Mouse (Mus musculus): ENCODE data around the gene Scgb2b2. TPM values are rescaled to one million over a fixed set of nuclear protein-coding genes. Genes with fewer than 3 reads are reported as not detected.

Scgb2b2 gene
- total RNA-seq (2021) = not detected
- long read RNA-seq, experiment 1 = 0 reads
- long read RNA-seq, experiment 2 = 0 reads

GRCm38 (mm10) chr7:31290208-31290607 is at the start of gene Scgb2b2:
Gene Scgb2b2, plus strand, starts transcription at chr7:31290508.
- DNase-seq = no peak

- no peak for DNase-seq
Measured at GRCm38 (mm10) chr7:31291721-31292120, 1.4 kb downstream of the Scgb2b2 start, which contains the start of gene Scgb1b2. Gene Scgb1b2, minus strand, starts transcription at chr7:31291821.

Other genes with a start within 250 kb of the Scgb2b2 start
- 100 to 1,000 TPM in 1 of 2 experiments, 10 to 100 TPM in 1; 34.8 to 103 TPM for gene Fxyd5, start 248.0 kb upstream of the Scgb2b2 start, total RNA-seq (2021)
- gene Fxyd7, start 239.0 kb upstream of the Scgb2b2 start, total RNA-seq (2021) = 1 to 10 TPM; 1.2 to 1.6 TPM
- gene Fxyd1, start 233.3 kb upstream of the Scgb2b2 start, total RNA-seq (2021) = 100 to 1,000 TPM; 167 to 239 TPM
- 1 to 10 TPM; 2.7 to 5.4 TPM for gene Lgi4, start 231.2 kb upstream of the Scgb2b2 start, total RNA-seq (2021)
- gene Fxyd3, start 213.8 kb upstream of the Scgb2b2 start, total RNA-seq (2021) = 1 to 10 TPM; 1.5 to 2.3 TPM
- gene Hpn, start 175.2 kb upstream of the Scgb2b2 start, total RNA-seq (2021) = under 1 TPM; 0.66 to 0.93 TPM
- gene Scn1b, start 163.5 kb upstream of the Scgb2b2 start, total RNA-seq (2021) = 10 to 100 TPM; 16.5 to 16.7 TPM
- 10 to 100 TPM; 36.7 to 59.1 TPM for gene Gramd1a, start 134.6 kb upstream of the Scgb2b2 start, total RNA-seq (2021)
- gene Scgb1b2, start 1.3 kb downstream of the Scgb2b2 start, total RNA-seq (2021) = not detected
- gene Scgb2b3, start 71.6 kb downstream of the Scgb2b2 start, total RNA-seq (2021) = not detected
- not detected for gene Scgb1b3, start 85.1 kb downstream of the Scgb2b2 start, total RNA-seq (2021)